Mouse (Mus musculus): ENCODE measurements around the gene Phf13.

The Phf13 gene

GRCm38 (mm10) chr4:151992091-151992490 is 4.0 kb downstream of the Phf13 start:
- DNase-seq (ENCODE audit: low read depth): no peak

- no peak for DNase-seq (ENCODE audit: low read depth)
These were observed 7.0 kb downstream of the Phf13 start for GRCm38 (mm10) chr4:151989110-151989488.

- no peak for DNase-seq (ENCODE audit: low read depth)
These were observed 7.5 kb downstream of the Phf13 start, which contains the start of gene Thap3 for GRCm38 (mm10) chr4:151988342-151989109. TSS of gene Thap3 (minus strand) at chr4:151988997.

- no peak for DNase-seq (ENCODE audit: low read depth)
These were observed 8.1 kb downstream of the Phf13 start for GRCm38 (mm10) chr4:151988014-151988341.

GRCm38 (mm10) chr4:151986650-151987049 is 9.4 kb downstream of the Phf13 start:
- no peak for DNase-seq (ENCODE audit: low read depth)

GRCm38 (mm10) chr4:151985886-151986285 is 10.2 kb downstream of the Phf13 start:
- no peak for DNase-seq (ENCODE audit: low read depth)

GRCm38 (mm10) chr4:151983560-151983959 is 12.5 kb downstream of the Phf13 start:
- no peak for DNase-seq (ENCODE audit: low read depth)

GRCm38 (mm10) chr4:151983043-151983442 is 13.0 kb downstream of the Phf13 start:
- DNase-seq (ENCODE audit: low read depth): no peak

GRCm38 (mm10) chr4:151981363-151981762 is 14.7 kb downstream of the Phf13 start:
- peak; percentile 61 for DNase-seq (ENCODE audit: low read depth)

- no peak for DNase-seq (ENCODE audit: low read depth)
These were observed 15.4 kb downstream of the Phf13 start for GRCm38 (mm10) chr4:151980699-151981098.

GRCm38 (mm10) chr4:151977748-151978147 is 18.3 kb downstream of the Phf13 start:
- peak; percentile 82 for DNase-seq (ENCODE audit: low read depth)

GRCm38 (mm10) chr4:151975441-151975840 is 20.6 kb downstream of the Phf13 start:
- no peak for DNase-seq (ENCODE audit: low read depth)

- no peak for DNase-seq (ENCODE audit: low read depth)
These were observed 23.7 kb downstream of the Phf13 start for GRCm38 (mm10) chr4:151972221-151972967.

GRCm38 (mm10) chr4:151968204-151968921 is 27.7 kb downstream of the Phf13 start:
- DNase-seq (ENCODE audit: low read depth): no peak

GRCm38 (mm10) chr4:151962817-151963216 is 33.2 kb downstream of the Phf13 start:
- no peak for DNase-seq (ENCODE audit: low read depth)

- DNase-seq (ENCODE audit: low read depth): peak; percentile 34
These were observed 35.6 kb downstream of the Phf13 start for GRCm38 (mm10) chr4:151960513-151960854.

- no peak for DNase-seq (ENCODE audit: low read depth)
These were observed 36.1 kb downstream of the Phf13 start for GRCm38 (mm10) chr4:151959849-151960512.

GRCm38 (mm10) chr4:151957584-151958315 is 38.3 kb downstream of the Phf13 start:
- DNase-seq (ENCODE audit: low read depth): no peak

GRCm38 (mm10) chr4:151955791-151956190 is 40.3 kb downstream of the Phf13 start:
- DNase-seq (ENCODE audit: low read depth): no peak

GRCm38 (mm10) chr4:151953209-151953608 is 42.8 kb downstream of the Phf13 start:
- DNase-seq (ENCODE audit: low read depth): no peak

Data from c-Kit-positive CD71-negative TER-119-negative erythroid progenitor cells, embryonic 14.5 days (primary cell).